Mouse (Mus musculus) left cerebral cortex, postnatal 25 days (tissue): ENCODE measurements around the gene Sema6b. TPM values are rescaled to one million over a fixed set of nuclear protein-coding genes. Genes with fewer than 3 reads are reported as not detected.

Experiments used
- DNase-seq, 2 experiments: peaks; one replicate each; pipeline ENCODE4 v3.0.0; 2022; ENCODE audit warnings: low spot score in 2 of 2, mixed read lengths in 1 of 2
- intact Hi-C: fragments of 180-260 bp; cut with DNase I; formaldehyde crosslinking; loops from one replicate; pipeline ENCODE4 v1.15.1; 2025
- total RNA-seq, 2 experiments: library from RNA; stranded (reverse); gene quantifications; 2 replicates each; pipeline ENCODE4 v1.2.3; 2021

Gene Sema6b
- total RNA-seq, result 100 to 1,000 TPM; 131 TPM

DNA sequence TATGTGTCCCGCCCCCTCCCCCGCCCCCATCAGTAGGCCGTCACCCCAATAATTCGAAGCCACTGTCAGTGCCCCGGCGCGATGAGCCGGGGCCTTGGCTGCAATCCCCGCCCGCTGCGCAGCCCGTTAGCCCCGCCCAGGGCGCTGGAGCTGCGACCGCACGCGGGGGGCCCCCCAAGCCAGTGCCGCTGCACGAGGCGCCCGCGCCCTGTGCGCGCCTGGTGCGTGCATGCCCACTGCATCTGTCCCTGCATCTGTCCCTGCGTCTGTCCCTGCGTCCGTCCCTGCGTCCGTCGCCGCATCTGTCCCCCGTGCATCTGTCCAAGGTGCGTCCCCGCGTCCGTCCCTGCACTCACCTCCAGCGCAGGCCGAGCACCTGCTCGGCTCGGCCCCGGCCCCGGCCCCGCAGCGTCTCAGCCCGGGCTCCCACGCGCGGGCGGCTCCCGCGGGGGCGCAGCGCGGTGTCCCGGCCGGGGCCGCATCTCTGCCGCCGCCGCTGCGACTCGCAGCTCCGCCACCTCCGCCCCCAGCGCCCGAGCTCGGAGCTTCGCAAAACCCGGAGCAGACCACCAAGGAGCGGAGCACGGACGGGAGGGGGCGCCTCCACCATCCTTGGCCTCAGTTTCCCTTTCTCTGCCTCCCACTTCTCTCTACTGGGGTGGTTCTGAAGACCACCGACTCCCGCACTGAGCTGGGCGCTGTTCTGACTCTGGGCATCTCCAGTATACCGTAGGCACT is at the start of gene Sema6b:
Gene Sema6b (minus strand): TSS at position 486 of the 738 bp plus-strand sequence.
- DNase-seq, result peak; percentile 79 to 86
- intact Hi-C loops, result loop anchor here (2.0 kb wide), 1 partner anchor 23 kb away; the partner anchor contains the start of gene Tnfaip8l1

DNA sequence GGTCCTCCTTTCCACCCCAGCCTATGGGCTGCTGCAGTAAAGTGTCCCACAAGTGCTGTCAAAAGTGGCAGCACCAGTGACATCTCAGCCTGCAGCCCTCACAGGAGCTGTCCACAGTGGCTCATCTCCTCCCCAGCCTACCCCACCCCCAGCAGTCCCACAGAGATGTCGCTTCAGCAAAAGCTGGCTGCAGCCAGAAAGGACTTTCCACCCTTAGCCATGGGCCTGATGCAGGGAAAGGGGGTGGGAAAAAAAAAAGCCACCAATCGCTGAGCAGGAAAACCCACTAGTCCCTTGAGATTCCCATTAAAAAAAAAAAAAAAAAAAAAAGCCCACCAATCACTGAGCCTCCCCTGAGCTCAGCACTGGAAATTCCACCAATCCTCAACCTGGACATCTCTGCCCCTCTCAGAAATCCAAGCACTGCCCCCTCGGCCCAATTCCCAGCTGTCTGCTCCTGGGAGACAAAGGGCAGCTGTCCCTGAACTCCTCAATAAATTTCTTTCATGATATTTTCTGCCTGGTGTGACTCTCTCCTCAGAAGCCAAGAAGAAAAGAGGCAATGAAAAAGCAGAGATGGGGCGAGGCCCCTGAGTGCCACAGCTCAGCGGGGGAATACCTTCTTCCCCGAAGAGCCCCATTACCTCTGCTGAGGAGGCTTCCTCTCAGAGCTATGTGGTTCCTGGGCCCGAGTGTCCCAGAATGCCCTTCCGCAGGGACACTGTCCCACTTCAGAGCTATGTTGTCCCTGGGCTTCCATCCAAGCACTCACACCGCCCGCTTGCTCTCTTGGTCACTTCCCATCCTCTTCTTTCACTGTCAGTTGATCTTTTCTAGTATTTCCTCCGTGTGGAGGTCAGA is 45.4 kb upstream of the Sema6b start:
- peak in 1 of 2 experiments; percentile 40 for DNase-seq
- intact Hi-C loops, result no loop called here

DNA sequence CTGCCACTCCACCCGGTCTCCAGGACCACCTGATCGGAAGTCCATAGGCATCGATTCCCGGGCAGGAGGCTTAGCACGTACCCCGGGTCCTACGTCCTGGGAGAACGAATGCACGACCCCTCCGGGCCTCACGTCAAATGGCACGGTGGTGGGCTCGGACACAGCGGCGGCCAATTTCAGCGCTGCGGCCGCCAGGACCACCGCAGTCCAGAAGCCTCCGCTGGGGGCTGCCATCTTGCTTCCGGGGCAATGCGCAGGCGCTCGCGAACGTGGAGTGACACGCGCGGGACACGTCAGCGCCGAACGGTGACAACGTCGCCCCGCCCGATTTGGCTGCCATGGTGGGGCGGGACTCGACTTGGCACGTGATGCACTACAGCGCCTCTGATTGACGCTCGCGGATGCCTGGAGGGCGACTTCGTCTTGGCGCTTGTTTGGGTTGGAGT is 43.5 kb upstream of the Sema6b start, which contains the start of gene Mydgf:
Gene Mydgf (minus strand): TSS at position 263 of the 446 bp plus-strand sequence.
- peak; percentile 98 for DNase-seq
- intact Hi-C loops, result no loop called here

DNA sequence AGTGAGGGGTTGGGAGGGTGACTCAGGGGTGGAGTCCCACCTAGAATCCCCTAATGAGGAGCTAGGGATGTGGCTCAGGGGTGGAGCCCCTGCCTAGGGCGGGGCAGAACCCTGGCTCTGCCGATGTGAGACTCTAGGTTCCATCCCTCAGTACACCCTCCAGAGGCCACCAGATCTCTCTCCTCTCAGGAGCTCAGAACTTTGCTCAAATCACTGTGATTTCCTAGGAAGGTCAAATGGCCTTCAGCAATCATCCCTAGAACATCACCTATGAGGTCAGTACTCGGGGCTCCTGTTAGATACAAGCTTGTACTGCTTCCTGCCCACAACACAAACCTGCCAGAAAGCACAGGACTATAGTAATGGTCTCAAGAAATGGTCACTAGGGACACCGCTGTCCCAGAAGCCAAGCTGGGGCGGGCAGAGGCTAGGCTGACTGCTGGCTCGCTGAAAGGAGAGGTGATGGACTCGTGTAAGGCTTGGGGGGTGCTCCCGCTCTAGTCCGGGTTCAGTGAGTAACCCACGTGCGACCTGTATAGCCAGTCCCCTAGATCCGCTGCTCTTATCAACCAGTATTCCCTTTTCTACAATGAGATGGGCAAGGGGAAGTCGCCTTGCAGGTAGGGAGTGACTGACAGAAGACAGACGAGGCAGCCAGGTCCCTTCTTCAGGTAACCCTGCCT is 43.0 kb upstream of the Sema6b start:
- no peak for DNase-seq
- intact Hi-C loops, result no loop called here

DNA sequence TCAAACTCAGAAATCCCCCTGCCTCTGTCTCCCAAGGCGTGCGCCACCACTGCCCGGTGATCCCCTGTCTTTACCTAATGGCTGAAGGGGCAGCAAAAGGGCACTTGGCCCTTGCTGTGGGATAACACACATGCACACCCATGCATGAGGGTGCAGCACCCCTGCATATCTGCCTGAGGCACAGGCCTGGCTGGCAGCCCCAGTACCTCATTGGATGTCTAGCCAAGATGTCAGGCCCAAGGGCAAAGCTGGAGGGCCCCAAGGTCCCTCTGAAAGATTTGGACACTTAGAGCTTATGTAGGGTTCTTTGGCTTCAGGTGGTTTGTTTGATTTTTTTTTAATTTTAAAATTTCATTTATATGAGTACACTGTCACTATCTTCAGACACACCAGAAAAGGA is 35.3 kb upstream of the Sema6b start:
- DNase-seq, result no peak

GRCm38 (mm10) chr17:56173401-56174046 is 33.4 kb upstream of the Sema6b start:
- intact Hi-C loops, result no loop called here
- DNase-seq, result no peak

More for the DNA sequence above, 35.3 kb upstream of the Sema6b start:
- intact Hi-C loops, result no loop called here

DNA sequence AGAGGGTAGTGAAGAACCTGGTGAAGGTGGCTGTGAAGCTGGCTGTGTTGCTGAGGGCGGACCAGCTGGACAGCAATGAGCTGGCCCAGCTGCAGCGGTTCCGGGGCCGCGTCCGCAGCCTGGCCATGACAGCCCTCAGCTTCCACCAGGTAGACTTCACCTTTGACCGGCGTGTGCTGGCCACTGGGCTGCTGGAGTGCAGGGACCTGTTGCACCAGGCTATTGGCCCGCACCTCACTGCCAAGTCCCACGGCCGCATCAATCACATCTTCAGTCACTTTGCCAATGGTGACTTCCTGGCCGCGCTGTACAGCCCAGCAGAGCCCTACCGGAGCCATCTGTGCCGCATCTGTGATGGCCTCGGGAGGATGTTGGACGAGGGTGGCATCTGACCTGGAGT is 31.7 kb upstream of the Sema6b start:
- DNase-seq, result no peak
- intact Hi-C loops, result no loop called here

DNA sequence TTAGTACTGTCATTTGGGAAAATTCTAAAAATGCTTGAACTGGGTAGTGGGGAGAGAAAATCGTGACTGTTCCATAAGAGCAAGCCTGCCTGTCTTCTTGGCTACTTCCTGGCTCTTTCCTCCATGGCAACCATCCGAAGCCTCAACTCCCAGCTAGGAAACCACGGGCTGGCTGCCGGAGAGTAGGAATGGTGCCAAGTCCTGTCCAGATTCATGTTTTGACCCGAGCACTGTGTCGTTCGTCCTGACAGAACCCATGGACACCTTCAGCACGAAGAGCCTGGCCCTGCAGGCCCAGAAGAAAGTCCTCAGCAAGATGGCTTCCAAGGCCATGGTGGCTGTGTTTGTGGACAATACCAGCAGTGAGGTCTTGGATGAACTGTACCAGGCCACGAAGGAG is 31.3 kb upstream of the Sema6b start:
- no peak for DNase-seq
- intact Hi-C loops, result no loop called here

DNA sequence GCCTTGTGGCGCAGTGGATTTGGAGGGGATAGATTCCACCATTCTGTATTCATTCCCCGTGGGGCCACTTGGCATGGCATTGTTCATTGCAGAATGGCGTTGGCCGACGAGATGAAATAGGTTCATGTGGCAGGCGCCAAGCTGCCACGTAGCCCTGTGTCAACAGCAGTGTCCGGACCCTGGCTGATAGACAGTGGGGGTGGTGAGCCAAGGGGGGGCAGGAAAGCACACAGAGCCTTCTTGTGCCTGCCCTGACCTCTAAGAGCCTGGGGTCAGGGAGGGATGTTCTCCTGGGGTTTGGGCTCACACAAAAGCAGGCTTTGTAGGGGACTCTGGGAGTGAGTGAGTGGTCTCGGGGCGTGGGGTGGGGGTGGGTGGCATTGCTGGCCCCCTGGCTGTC is 30.5 kb upstream of the Sema6b start:
- intact Hi-C loops, result no loop called here
- DNase-seq, result no peak

GRCm38 (mm10) chr17:56169830-56170229 is 29.7 kb upstream of the Sema6b start:
- intact Hi-C loops, result no loop called here
- DNase-seq, result no peak

GRCm38 (mm10) chr17:56165671-56166070 is 25.5 kb upstream of the Sema6b start:
- intact Hi-C loops, result no loop called here
- DNase-seq, result no peak

- intact Hi-C loops, result no loop called here
- no peak for DNase-seq
Measured at GRCm38 (mm10) chr17:56164510-56164909, 24.4 kb upstream of the Sema6b start.

DNA sequence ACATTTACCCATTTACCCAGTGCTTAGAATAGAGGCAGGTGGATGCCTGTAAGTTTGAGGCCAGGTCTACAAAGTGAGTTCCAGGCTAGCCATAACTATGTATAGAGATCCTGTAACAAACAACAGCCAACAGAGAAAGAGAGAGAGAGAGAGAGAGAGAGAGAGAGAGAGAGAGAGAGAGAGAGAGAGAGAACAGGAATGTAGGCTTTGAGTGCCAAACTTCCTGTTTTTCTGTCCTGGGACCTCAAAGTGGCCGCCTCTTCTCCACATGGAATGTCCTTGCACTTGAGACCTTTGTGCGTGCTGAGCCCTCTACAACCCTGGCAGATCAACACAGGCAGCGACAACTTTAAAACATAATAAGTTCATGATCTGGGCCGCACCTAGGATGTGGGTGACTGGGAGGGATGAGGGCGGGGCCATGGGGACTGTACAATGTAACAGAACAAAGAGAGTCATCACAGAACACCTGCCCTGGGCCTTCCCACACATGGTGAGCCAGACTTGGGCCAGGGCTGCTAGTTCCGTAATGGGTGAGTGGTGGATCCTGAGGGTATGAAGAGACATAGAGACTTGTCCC is 23.5 kb upstream of the Sema6b start:
- intact Hi-C loops, result loop anchor here (2.0 kb wide), 1 partner anchor 23 kb away; the partner anchor contains the start of gene Sema6b
- DNase-seq, result no peak

DNA sequence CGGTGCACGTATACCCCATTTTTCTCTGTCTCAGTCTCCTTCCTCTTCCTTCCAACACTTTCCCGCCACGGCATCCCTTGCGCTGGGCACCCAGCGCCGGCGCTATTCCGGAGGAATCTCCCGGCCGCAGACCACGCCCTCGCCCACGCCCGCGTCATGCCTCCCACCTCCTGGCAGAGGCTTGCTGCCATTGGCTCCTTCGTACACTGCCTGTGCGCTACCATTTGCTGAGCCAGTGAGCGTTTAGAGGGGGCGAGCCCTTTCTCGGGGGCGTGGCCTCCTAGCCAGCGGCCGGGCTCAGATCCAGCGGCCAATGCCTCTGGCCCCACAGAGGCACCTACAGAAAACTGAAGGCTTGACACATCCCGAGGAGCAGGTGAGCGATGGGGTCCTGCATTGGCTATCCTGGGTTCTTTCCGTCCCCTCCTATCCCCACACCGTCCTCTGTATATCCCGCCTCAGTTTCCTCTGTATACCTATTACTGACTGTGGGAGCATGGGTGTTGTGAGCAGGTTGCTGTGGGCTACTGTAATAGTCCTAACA is 22.2 kb upstream of the Sema6b start, which contains the start of gene Tnfaip8l1:
Gene Tnfaip8l1 (plus strand): TSS at position 247 of the 544 bp plus-strand sequence.
- DNase-seq, result peak; percentile 95 to 98
- intact Hi-C loops, result loop anchor here (2.0 kb wide), 1 partner anchor 22 kb away; the partner anchor contains the start of gene Sema6b

DNA sequence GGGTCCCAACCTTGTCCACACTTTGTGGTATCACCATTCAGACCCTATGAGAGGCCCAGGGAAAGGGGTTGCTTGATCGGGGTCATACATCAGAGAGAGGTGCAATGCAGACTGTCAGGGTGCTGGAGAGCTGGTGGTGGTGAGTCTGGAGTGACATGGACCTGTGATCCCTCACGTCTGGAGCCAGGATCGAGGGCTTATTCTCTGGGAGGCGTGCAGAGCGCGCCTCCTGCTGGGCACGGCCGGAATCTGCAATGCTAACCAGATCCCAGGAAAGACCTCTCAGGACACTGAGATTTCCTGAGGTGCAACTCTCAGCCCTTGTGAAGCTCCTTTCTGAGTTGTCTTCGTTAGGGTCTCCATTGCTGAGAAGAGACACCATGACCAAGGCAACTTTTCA is 19.6 kb upstream of the Sema6b start:
- peak; percentile 62 to 71 for DNase-seq
- intact Hi-C loops, result loop anchor here (2.0 kb wide), 1 partner anchor 27 kb away; no protein-coding TSS in a partner anchor

GRCm38 (mm10) chr17:56153643-56154042 is 13.5 kb upstream of the Sema6b start:
- intact Hi-C loops, result no loop called here
- no peak for DNase-seq

DNA sequence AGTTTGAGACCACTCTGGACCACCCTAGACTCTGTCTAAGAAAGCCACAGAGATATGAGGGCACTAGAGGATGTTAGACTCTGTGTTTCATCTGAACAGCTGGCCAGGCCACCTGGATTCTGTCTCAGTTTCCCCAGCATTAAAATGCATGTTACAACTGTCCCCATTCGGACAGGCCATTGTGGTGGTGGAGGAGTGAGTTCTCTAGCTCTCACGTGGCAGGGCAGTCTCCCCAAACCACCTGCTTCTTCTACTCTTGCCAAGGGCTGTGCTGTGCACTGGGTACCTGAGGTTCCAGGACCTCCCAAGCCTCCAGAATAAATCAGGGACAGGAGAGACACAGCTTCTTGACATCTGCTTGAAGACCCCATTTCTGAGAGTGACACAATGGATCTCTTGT is 9.8 kb upstream of the Sema6b start:
- intact Hi-C loops, result no loop called here
- DNase-seq, result no peak

- no peak for DNase-seq
- intact Hi-C loops, result no loop called here
Measured at GRCm38 (mm10) chr17:56148790-56149618, 8.9 kb upstream of the Sema6b start.
